Mouse (Mus musculus) forebrain, embryonic 12.5 days (tissue): ENCODE results near the gene Gm20696. TPM values are rescaled to one million over a fixed set of nuclear protein-coding genes. Genes with fewer than 3 reads are reported as not detected.

ENCODE experiments used
- ATAC-seq: fragments of 200-750 bp; cut with Nextera tagmentation; 2 replicates; pipeline ENCODE4 v1.8.0; 2017; ENCODE audit warnings: moderate TSS enrichment; ENCODE audit not compliant: low FRiP score
- H3K27ac ChIP-seq: fragments of 300-500 bp; sonication (generic); 2 replicates; pipeline ENCODE4 v1.5.1; 2016; ENCODE audit warnings: mild to moderate bottlenecking
- H3K27me3 ChIP-seq: fragments of 300-500 bp; sonication (generic); 2 replicates; pipeline ENCODE4 v1.6.1; 2016; ENCODE audit warnings: mild to moderate bottlenecking
- H3K36me3 ChIP-seq: fragments of 300-500 bp; sonication (generic); replicated peaks from 2 replicates; pipeline ENCODE4 v1.6.1; 2016; ENCODE audit warnings: mild to moderate bottlenecking
- H3K4me1 ChIP-seq: fragments of 300-500 bp; sonication (generic); 2 replicates; pipeline ENCODE4 v1.6.1; 2016
- H3K4me2 ChIP-seq: fragments of 300-500 bp; sonication (generic); 2 replicates; pipeline ENCODE4 v1.6.1; 2016; ENCODE audit warnings: mild to moderate bottlenecking, moderate library complexity
- H3K4me3 ChIP-seq: fragments of 300-500 bp; sonication (generic); replicated peaks from 2 replicates; pipeline ENCODE4 v1.5.1; 2016; ENCODE audit warnings: mild to moderate bottlenecking
- H3K9ac ChIP-seq: fragments of 300-500 bp; sonication (generic); 2 replicates; pipeline ENCODE4 v1.6.1; 2016; ENCODE audit warnings: mild to moderate bottlenecking
- H3K9me3 ChIP-seq: fragments of 300-500 bp; sonication (generic); 2 replicates; pipeline ENCODE4 v1.6.1; 2016
- WGBS: fragments of 180-500 bp; shearing (Covaris S2); methylation state at CpG from one replicate; pipeline ENCODE4 v1.1.7; 2016; 5-methylcytosine and 5-hydroxymethylcytosine counted together
- polyA plus RNA-seq: library from polyadenylated mRNA; unstranded; fragments of >200 nt; fragmentation: Nextera tagmentation; extraction: Ambion mirVana; gene quantifications from 2 replicates; pipeline ENCODE4 v1.2.1, GENCODE M21; 2016

Gene Gm20696
- polyA plus RNA-seq, 1 experiment from 2014 or later = 6.0 TPM

DNA sequence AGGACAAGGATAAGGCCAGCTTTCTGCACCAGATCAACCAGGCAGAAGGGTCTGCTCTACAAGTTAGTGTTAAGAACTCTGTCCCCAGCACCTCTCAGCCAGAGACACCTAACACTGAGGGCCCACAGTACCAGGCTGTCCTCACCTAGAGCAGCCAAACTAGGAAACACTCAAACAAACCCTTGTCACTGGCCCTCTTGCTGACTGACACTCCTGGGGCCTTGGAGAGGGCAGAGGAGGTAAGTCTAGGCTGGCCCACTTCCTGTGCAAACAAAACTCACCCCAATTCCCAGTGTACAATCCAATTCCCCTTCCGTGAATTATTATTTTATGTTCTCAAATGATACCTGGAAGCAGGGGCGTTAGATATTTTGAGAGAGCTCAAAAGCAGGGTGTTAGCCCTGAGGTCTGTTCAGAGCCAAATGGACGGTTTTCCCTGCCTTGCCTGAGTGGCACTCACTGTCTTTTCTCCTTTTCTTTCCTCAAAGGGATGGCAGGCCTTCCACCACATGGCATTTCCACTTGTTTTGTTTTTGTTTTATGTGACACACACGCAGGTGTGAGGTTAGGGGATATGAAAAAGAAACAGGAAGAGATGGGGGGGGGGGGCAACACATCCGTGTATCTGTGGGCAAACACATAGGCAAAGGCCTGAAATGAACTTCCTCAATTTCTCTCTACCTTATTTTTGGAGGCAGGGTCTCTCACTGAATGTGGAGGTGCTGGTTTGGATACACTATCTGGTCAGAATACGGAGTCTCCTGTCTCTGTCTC is 363.7 kb downstream of the Gm20696 start:
- Histone ChIP-seq H3K4me3 (no peak overlapping the region), H3K9ac (no peak overlapping the region)
- 93% methylated on average over 6 of the region's 6 CpGs for WGBS

DNA sequence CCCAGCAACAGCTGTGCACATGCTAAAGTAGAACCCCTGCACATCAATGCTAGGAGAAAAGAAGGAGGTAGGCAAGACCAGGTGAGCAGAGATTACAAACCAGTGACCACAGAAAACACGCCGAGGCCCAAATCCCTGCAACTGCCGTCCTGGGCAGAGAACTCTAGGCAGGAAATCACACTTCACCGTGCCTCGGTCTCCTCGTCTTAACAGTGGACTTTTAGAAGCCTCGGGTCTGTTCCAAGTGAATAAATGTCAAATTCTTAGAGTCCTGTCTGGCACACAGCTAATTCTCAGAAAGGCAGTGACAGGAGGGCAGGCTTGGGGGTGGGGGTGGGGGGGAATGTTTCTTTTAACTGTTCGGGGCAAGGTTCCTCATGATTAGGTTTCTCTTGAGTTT is 364.7 kb downstream of the Gm20696 start:
- no peak overlapping the region for H3K9ac ChIP-seq
- WGBS = 85% methylated on average over 8 of the region's 8 CpGs
- no peak for ATAC-seq

More for the DNA sequence above, 363.7 kb downstream of the Gm20696 start:
- Histone ChIP-seq H3K4me1 (no peaks in the 10 kb centered on the region), H3K9me3 (no peaks in the 10 kb centered on the region), H3K4me2 (no peak overlapping the region), H3K27me3 (no peaks in the 10 kb centered on the region), H3K27ac (no peak overlapping the region), H3K36me3 (0 out of 2 replicates have a peak, but pooled peaks cover 3% of the 10 kb centered on the region)
- ATAC-seq = no peak

DNA sequence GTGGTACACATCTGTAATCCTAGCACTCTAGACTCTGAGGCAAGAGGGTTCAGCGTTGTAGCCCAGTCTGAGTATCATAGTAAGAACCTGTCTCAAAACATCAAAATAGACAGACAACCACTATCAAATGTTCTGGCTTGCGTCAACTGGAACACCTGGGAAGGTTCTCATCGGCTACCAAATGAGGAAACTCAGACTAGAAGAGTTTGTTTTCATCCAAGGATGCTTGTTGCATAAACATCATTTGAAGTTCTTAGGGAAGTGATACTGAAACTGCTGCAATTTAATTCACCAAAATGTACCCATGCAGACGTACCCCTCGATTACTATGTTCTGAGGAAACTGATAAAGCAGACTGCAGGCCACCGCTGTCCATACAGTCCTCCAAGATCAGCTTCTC is 366.4 kb downstream of the Gm20696 start:
- Histone ChIP-seq H3K4me1 (no peaks in the 10 kb centered on the region), H3K4me2 (no peak overlapping the region), H3K27ac (no peak overlapping the region), H3K9ac (no peak overlapping the region), H3K27me3 (no peaks in the 10 kb centered on the region), H3K4me3 (no peak overlapping the region), H3K36me3 (no peaks in the 10 kb centered on the region), H3K9me3 (no peaks in the 10 kb centered on the region)
- WGBS = 93% methylated on average over 6 of the region's 6 CpGs
- no peak for ATAC-seq

More for the DNA sequence above, 364.7 kb downstream of the Gm20696 start:
- no peaks in the 10 kb centered on the region for H3K9me3 ChIP-seq
- H3K4me3 ChIP-seq = no peak overlapping the region
- H3K4me1 ChIP-seq = no peaks in the 10 kb centered on the region
- no peaks in the 10 kb centered on the region for H3K27me3 ChIP-seq
- H3K36me3 ChIP-seq = no peaks in the 10 kb centered on the region
- no peak overlapping the region for H3K27ac ChIP-seq
- no peak overlapping the region for H3K4me2 ChIP-seq

DNA sequence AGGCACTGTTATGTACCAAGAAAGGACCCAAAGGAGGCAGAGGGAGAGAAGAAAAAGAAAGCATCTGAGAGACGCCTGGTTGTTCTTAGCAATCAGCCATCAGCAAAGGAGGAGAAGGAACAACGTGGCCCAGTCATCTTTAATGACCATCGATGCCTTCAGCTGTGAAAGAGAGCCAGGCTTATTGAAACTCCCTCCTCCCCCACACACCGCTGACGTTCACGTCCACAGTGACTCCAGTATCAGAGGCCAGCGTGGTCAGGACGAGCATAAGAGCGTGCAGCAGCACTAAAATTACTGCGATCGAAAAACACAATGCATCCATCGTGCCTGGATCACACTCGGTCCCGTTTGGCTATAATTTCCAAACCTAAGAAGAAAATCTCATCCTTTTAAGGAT is 367.4 kb downstream of the Gm20696 start:
- WGBS = 73% methylated on average over 14 of the region's 14 CpGs
- H3K9ac ChIP-seq = no peak overlapping the region
- no peak overlapping the region for H3K4me2 ChIP-seq
- H3K36me3 ChIP-seq = no peaks in the 10 kb centered on the region
- no peaks in the 10 kb centered on the region for H3K9me3 ChIP-seq
- H3K4me3 ChIP-seq = no peak overlapping the region
- H3K27ac ChIP-seq = no peak overlapping the region
- no peaks in the 10 kb centered on the region for H3K27me3 ChIP-seq
- no peak for ATAC-seq
- H3K4me1 ChIP-seq = no peaks in the 10 kb centered on the region

DNA sequence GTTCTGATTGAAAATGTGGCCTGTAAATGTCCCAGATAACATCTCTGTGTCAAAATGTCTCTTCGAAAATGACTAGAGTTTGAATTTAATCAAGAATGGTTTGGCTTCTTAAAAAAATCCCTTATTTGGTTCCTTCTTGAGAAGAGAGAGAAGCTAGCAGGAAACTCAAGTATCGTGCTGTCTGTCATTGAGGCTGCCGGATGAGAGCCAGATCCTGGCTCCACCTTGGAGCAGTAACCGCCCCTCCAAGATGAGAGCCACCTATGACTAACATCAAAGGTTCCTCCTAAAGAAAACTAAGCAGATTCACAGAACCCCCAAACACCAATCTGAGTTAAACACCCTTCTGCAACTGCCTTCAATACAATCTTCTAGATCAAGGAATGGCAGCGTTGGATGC is 369.1 kb downstream of the Gm20696 start:
- no peak for ATAC-seq
- WGBS = 93% methylated on average over 5 of the region's 5 CpGs
- H3K27me3 ChIP-seq = no peaks in the 10 kb centered on the region
- no peak overlapping the region for H3K4me2 ChIP-seq
- H3K27ac ChIP-seq = no peak overlapping the region
- no peaks in the 10 kb centered on the region for H3K9me3 ChIP-seq
- no peaks in the 10 kb centered on the region for H3K4me1 ChIP-seq
- no peak overlapping the region for H3K4me3 ChIP-seq
- H3K9ac ChIP-seq = no peak overlapping the region
- H3K36me3 ChIP-seq = no peaks in the 10 kb centered on the region

DNA sequence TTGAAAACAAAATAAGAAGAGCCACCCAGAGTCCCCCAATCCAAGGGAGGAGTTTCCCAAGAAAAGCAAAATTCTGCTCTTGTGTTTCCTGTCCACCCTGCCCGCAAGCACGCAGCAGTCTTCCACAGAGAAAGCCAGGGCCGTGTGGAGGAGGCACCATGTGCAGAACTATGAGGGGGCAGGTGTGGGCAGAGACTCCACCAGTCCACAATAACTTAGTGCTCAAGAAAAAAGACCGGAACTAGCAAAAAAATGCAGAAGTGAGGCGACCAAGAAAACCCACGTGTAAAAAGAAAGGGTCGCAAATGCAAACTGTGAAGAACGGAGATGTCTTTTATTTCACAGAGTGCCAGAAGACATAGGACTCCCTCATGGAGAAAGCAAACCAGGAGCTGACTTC is 371.1 kb downstream of the Gm20696 start:
- no peaks in the 10 kb centered on the region for H3K36me3 ChIP-seq
- H3K4me1 ChIP-seq = no peaks in the 10 kb centered on the region
- H3K27ac ChIP-seq = no peak overlapping the region
- no peak overlapping the region for H3K4me3 ChIP-seq
- no peak for ATAC-seq
- no peaks in the 10 kb centered on the region for H3K9me3 ChIP-seq
- 90% methylated on average over 8 of the region's 8 CpGs for WGBS
- H3K4me2 ChIP-seq = no peak overlapping the region
- H3K9ac ChIP-seq = no peak overlapping the region
- H3K27me3 ChIP-seq = no peaks in the 10 kb centered on the region

DNA sequence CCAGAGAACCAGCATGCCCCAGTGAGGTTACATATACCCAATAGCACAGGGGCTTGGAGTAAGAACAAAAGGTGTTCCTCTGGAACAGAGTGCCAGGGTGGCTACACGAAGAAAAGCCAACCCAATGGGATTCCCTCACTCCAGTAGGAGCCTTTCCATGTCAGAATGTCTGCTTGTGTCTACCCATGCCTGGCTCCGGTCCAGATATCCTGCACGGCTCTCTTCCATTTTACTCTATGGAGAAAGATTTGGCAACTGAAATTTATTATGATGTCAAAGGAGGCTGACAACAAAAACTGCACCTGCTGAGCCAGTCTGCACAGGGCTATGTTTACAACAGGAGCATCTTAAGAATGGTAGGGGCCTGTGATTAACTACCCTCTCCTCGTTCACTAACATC is 377.4 kb downstream of the Gm20696 start:
- no peak overlapping the region for H3K9ac ChIP-seq
- no peaks in the 10 kb centered on the region for H3K27me3 ChIP-seq
- H3K4me3 ChIP-seq = no peak overlapping the region
- no peaks in the 10 kb centered on the region for H3K9me3 ChIP-seq
- H3K4me1 ChIP-seq = no peaks in the 10 kb centered on the region; the same call in 1 of the 2 replicates
- H3K27ac ChIP-seq = no peak overlapping the region
- no peak overlapping the region for H3K4me2 ChIP-seq
- 68% methylated on average over 4 of the region's 4 CpGs for WGBS
- no peaks in the 10 kb centered on the region for H3K36me3 ChIP-seq
- no peak for ATAC-seq

DNA sequence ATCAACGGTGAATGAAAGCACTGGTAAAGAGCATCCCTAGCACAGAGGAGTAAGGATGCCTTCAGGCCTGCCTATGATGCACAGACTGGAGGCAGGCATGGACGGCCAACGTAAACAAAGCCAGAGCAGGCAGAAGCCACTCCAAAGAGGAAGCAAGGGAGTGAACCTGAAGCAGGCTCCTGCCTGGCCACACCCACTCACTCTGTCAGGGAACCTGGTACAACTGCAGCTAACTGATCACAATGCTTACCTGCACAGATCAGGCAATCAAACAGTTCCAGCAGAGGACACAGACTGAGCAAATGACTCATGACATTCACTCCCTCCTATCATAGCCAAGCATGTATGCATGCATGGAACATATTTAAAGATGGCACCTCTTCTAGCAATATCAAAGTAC is 381.6 kb downstream of the Gm20696 start:
- Histone ChIP-seq H3K27ac (no peak overlapping the region), H3K4me2 (no peak overlapping the region), H3K36me3 (no peaks in the 10 kb centered on the region), H3K4me3 (no peak overlapping the region), H3K27me3 (no peaks in the 10 kb centered on the region), H3K9me3 (no peaks in the 10 kb centered on the region), H3K4me1 (peaks cover 10% of the 10 kb centered on the region; the same call in 1 of the 2 replicates), H3K9ac (no peak overlapping the region)
- 59% methylated on average over 3 of the region's 3 CpGs for WGBS
- no peak for ATAC-seq

DNA sequence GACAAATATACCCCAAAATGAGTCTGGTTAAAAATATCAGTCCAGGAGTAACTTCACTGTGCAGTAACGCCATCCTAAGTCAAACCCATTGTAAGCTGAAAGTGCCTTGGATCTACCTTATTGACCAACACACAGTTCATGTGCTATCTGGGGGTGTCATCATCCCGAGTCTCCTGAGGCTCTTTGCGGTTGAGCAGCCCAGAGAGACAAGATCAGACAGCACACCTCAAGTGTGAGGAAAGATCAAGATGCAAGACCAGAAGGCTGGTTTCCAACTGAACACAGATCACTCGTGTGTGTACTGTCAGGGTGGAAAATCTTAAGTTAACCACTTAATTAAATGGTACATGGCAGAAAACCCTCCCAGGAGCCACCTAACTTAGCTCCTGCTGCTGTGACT is 382.6 kb downstream of the Gm20696 start:
- Histone ChIP-seq H3K36me3 (no peaks in the 10 kb centered on the region), H3K9me3 (no peaks in the 10 kb centered on the region), H3K4me2 (no peak overlapping the region), H3K9ac (no peak overlapping the region), H3K4me3 (no peak overlapping the region), H3K4me1 (peaks cover 10% of the 10 kb centered on the region; the same call in 1 of the 2 replicates), H3K27me3 (no peaks in the 10 kb centered on the region), H3K27ac (no peak overlapping the region)
- ATAC-seq = no peak
- 86% methylated on average over 4 of the region's 4 CpGs for WGBS

DNA sequence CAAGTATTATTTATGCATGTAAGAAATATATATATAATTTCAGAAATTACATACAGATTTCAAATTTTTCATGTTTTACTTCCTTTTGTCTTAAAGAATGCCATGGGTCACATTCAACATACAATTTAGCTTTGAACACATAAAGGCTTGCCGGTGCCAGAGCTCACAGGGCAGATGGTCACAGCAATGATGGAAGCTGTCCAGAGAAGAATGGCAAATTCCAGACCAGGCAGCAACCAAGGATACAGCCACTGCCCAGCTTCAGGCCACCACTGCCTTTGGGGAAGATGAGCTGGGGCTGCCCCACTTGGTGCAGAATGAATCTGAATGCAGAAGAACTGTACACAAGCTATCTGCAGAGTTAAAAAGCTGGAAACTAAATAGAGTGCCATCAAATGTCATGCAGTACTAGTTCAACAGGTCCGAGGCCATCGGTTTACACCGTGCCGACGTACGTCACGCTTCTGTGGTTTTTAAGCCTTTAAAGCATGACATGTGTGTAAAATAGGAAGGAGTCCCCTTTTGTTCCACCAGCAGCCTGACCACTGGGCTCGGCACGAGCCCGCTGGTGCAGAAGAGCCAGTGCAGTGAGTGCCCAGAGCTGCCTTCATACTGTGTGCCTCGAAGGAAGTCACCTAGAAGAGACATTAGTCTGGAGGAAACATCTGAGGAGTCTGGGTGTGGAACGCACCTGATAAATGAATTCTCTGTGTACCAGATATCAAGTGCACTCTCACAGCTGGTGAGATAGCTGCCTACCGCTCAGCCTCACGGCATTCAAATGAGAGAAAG is 383.5 kb downstream of the Gm20696 start:
- no peaks in the 10 kb centered on the region for H3K27me3 ChIP-seq
- H3K9me3 ChIP-seq = no peaks in the 10 kb centered on the region
- WGBS = 69% methylated on average over 15 of the region's 15 CpGs
- H3K36me3 ChIP-seq = no peaks in the 10 kb centered on the region
- no peak overlapping the region for H3K4me3 ChIP-seq
- H3K4me1 ChIP-seq = peaks cover 10% of the 10 kb centered on the region; the same call in 1 of the 2 replicates
- H3K27ac ChIP-seq = no peak overlapping the region
- H3K9ac ChIP-seq = no peak overlapping the region
- no peak for ATAC-seq
- H3K4me2 ChIP-seq = no peak overlapping the region

DNA sequence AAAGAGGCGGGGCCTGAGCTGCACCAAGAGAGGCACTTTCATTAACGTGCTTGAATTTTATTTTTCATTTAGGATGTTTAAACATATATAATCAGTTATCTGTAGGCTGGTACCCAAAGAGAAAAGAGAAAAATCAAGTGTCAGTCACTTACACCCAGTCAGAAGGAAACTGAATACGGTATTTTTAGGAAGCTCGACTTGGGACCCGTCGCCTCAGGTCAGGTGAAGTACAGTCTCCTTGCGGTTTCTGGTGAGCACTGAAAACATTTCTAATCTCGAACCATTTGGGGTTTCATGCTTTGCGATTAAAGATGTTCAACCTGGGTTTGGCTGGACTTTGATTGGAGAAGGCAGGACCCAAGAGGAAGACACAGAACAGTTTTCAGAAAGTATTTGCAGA is 385.2 kb downstream of the Gm20696 start:
- whole genome bisulfite sequencing = 93% methylated on average over 9 of the region's 9 CpGs
- H3K4me1 ChIP-seq = peaks cover 11% of the 10 kb centered on the region; the same call in 1 of the 2 replicates
- H3K4me3 ChIP-seq = no peak overlapping the region
- ATAC-seq = no peak
- H3K9ac ChIP-seq = no peak overlapping the region
- H3K27me3 ChIP-seq = no peaks in the 10 kb centered on the region
- no peaks in the 10 kb centered on the region for H3K9me3 ChIP-seq
- no peak overlapping the region for H3K27ac ChIP-seq
- no peak overlapping the region for H3K4me2 ChIP-seq
- H3K36me3 ChIP-seq = no peaks in the 10 kb centered on the region

DNA sequence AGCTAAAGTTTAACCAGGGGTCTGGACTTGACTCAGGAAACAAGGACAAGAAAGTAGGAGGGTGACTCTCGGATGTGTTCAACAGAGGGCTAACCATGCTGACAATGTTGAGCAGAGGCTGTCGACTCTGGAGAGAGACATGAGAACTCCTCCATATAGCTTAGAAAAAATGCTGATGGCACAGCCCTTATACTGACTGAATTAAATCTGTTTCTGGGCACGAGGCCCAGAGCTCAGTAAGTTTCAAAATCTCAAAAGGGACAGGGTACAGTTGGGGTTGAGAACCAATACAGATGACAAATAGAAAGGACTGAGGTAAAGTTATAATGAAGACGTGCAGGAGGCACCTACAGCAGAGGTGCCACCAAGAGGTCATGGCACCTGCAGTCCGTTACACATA is 386.0 kb downstream of the Gm20696 start:
- peaks cover 15% of the 10 kb centered on the region; the same call in 1 of the 2 replicates for H3K4me1 ChIP-seq
- no peak for ATAC-seq
- 80% methylated on average over 5 of the region's 5 CpGs for WGBS

More for the DNA sequence above, 386.0 kb downstream of the Gm20696 start:
- H3K4me2 ChIP-seq = no peak overlapping the region
- H3K27ac ChIP-seq = no peak overlapping the region
- no peaks in the 10 kb centered on the region for H3K36me3 ChIP-seq
- no peak overlapping the region for H3K9ac ChIP-seq
- H3K9me3 ChIP-seq = no peaks in the 10 kb centered on the region
- no peaks in the 10 kb centered on the region for H3K27me3 ChIP-seq
- no peak overlapping the region for H3K4me3 ChIP-seq
